Comparison of ENCODE assay signal across 9 mouse cellular contexts in the genomic region with DNA sequence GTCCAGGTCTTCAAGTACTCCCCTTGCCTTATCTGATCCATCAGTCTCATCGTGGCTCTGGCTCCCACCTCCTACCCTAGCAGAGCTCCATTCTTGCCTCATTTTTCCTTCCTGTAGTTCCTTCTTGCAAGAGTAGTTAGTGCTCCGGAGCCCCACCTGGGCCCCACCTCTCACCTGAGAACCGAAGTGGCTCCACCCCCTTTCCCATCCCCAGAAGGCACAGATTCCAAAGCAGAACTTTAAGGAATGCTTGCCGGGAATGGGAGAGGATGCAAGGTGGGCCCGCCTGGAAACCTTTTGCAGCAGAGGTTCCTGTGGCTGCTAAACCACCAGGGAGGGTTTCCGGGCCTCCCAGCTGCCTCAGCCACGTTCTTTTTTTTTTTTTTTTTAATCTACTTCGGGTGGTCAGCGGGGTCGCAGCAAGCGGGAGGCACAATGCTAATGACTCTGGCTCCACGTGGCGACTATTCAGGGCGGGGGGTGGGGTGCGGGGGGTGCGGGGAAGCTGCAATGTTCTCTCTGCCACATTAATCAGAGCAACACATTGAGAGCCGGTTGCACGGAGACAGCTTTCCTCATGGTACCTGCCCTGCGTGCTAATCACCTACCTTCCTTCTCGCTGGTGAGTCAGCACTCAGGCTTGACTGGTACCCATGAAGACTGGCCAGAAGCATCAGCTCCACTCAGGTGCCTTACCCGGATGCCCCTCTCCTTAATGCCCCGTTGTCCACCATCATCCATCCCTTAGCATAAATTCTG. TPM values are rescaled to one million over a fixed set of nuclear protein-coding genes. Genes with fewer than 3 reads are reported as not detected.
DNase-seq lines count a peak whose midpoint lies in the region; ATAC-seq and TF ChIP-seq lines count a peak whose summit lies in the region.
"Had no signal": no experiment of that assay in that cellular context is flagged by ENCODE, and none has a peak within 500 bp of the region (broad histone marks: within the 10 kb centered on the region; RNA-seq: fewer than 3 reads in every experiment).

No protein-coding gene starts in this region.

- H3K27ac ChIP-seq in heart, embryonic 15.5 days, result no peak overlapping the region
- peak overlapping the region; percentile 90 for H3K27ac ChIP-seq in midbrain, embryonic 14.5 days (replicated peaks; ENCODE audit: low read depth, low read length)

- H3K27me3 ChIP-seq in heart, embryonic 15.5 days, result no peaks in the 10 kb centered on the region
- no peaks in the 10 kb centered on the region for H3K27me3 ChIP-seq in G1E (ENCODE audit: insufficient read depth, low read length)
- no peaks in the 10 kb centered on the region for H3K27me3 ChIP-seq in midbrain, embryonic 14.5 days (ENCODE audit: control insufficient read depth, insufficient read depth, low read length)
- H3K27me3 ChIP-seq: CH12.LX had no signal

- TF ChIP-seq CTCF in G1E (IDR thresholded peaks at IDR 0.05; ENCODE audit: low read depth, low read length), result no peak

- H3K9ac ChIP-seq in heart, embryonic 15.5 days, result no peak overlapping the region
- H3K9ac ChIP-seq in midbrain, embryonic 14.5 days (replicated peaks; ENCODE audit: low read length), result no peak overlapping the region

- no peaks in the 10 kb centered on the region for H3K36me3 ChIP-seq in heart, embryonic 15.5 days
- H3K36me3 ChIP-seq in G1E (replicated peaks), result no peaks in the 10 kb centered on the region
- H3K36me3 ChIP-seq in midbrain, embryonic 14.5 days (ENCODE audit: control insufficient read depth, insufficient read depth, low read length), result no peaks in the 10 kb centered on the region

- intact Hi-C loops in heart, postnatal 10 days (cut with DNase I), result no loop called here

- no peak for DNase-seq in heart, postnatal 10 days
- no peak for DNase-seq in G1E (ENCODE audit: low spot score)
- peak; percentile 58 for DNase-seq in midbrain, embryonic 14.5 days
- no peak for DNase-seq in right cerebral cortex, postnatal 4 days
- DNase-seq in cerebellum, adult 9-11 months, result no peak

- H3K4me3 ChIP-seq in heart, embryonic 15.5 days, result no peak overlapping the region
- 0 out of 2 replicates have a peak overlapping the region, but pooled peaks have one; percentile 7 for H3K4me3 ChIP-seq in G1E (ENCODE audit: low read depth, low read length)
- H3K4me3 ChIP-seq in midbrain, embryonic 14.5 days (replicated peaks; ENCODE audit: low read depth, low read length), result no peak overlapping the region

- peaks cover 21% of the 10 kb centered on the region for H3K4me1 ChIP-seq in heart, embryonic 15.5 days (replicated peaks)
- peaks cover 83% of the 10 kb centered on the region for H3K4me1 ChIP-seq in G1E (ENCODE audit: insufficient read depth, low read depth, low read length)
- peaks cover 29% of the 10 kb centered on the region for H3K4me1 ChIP-seq in midbrain, embryonic 14.5 days (ENCODE audit: control insufficient read depth, insufficient read depth, low read length)

- ATAC-seq in heart, embryonic 15.5 days (replicated peaks; ENCODE audit: insufficient number of reproducible peaks, insufficient read depth, low FRiP score, low read depth), result no peak
- no peak for ATAC-seq in G1E (ENCODE audit: extremely low read depth, insufficient number of reproducible peaks, low FRiP score, poor library complexity, severe bottlenecking)
- 0 out of 2 replicates have a peak, but pooled peaks have one; percentile 12 for ATAC-seq in granulocyte monocyte progenitor cell, adult 5-6 weeks (replicated peaks; ENCODE audit: poor library complexity, severe bottlenecking)
- 0 out of 2 replicates have a peak, but pooled peaks have one; percentile 22 for ATAC-seq in midbrain, embryonic 14.5 days (ENCODE audit: low FRiP score, low TSS enrichment)
- ATAC-seq in inflammation-experienced regulatory T-cells, adult 6 months, result no peak

- H3K9me3 ChIP-seq in heart, embryonic 15.5 days (replicated peaks), result no peaks in the 10 kb centered on the region
- H3K9me3 ChIP-seq in G1E (replicated peaks), result no peaks in the 10 kb centered on the region
- H3K9me3 ChIP-seq in midbrain, embryonic 14.5 days (ENCODE audit: control insufficient read depth, low read length), result no peaks in the 10 kb centered on the region

- peak overlapping the region; percentile 36 for H3K4me2 ChIP-seq in heart, embryonic 15.5 days
- peak overlapping the region; percentile 0 for H3K4me2 ChIP-seq in midbrain, embryonic 14.5 days (ENCODE audit: low read length)

- WGBS in heart, embryonic 15.5 days, result 10% methylated on average over 22 of the region's 22 CpGs
- 9% methylated on average over 22 of the region's 22 CpGs for WGBS in midbrain, embryonic 14.5 days

RNA-seq across cellular contexts. Expression of gene Irf2bpl, which starts 27.9 kb away (rescaled TPM):
- 40.1 and 41.7 TPM in 2 replicates for polyA plus RNA-seq in heart, embryonic 15.5 days (2015; fragmentation: Nextera tagmentation; extraction: Ambion mirVana)
- 10 to 100 TPM; 60.3 to 67.5 TPM for total RNA-seq in heart, postnatal 10 days (2021)
- total RNA-seq in G1E (2014; fragmentation: Nextera tagmentation), result 8.4 and 10.0 TPM in 2 replicates
- total RNA-seq in G1E (2017), result 8.5 and 11.0 TPM in 2 replicates
- polyA plus RNA-seq in G1E (2012), result 18.8 and 23.1 TPM in 2 replicates
- total RNA-seq in granulocyte monocyte progenitor cell, adult 5-6 weeks (2014; fragmentation: Nextera tagmentation), result 1.2 and 1.8 TPM in 2 replicates
- total RNA-seq in granulocyte monocyte progenitor cell, adult 5-6 weeks (2017), result 0.15 and 0.78 TPM in 2 replicates
- 71.6 and 80.2 TPM in 2 replicates for polyA plus RNA-seq in midbrain, embryonic 14.5 days (2014; fragmentation: Nextera tagmentation; extraction: Ambion mirVana)
- polyA plus RNA-seq in inflammation-experienced regulatory T-cells, adult 6 months (2017; shearing (Covaris generic)), result 10 to 100 TPM in 1 of 3 experiments, 1 to 10 TPM in 2; 8.0 to 14.6 (median 9.4) TPM

RNA-seq across cellular contexts. Expression of gene Cipc, which starts 34.3 kb away (rescaled TPM):
- polyA plus RNA-seq in heart, embryonic 15.5 days (2015; fragmentation: Nextera tagmentation; extraction: Ambion mirVana), result 18.7 and 23.4 TPM in 2 replicates
- total RNA-seq in heart, postnatal 10 days (2021), result 10 to 100 TPM; 36.5 to 45.1 TPM
- total RNA-seq in G1E (2014; fragmentation: Nextera tagmentation), result 89.5 and 104 TPM in 2 replicates
- total RNA-seq in G1E (2017), result 70.0 and 75.9 TPM in 2 replicates
- 35.5 and 42.7 TPM in 2 replicates for polyA plus RNA-seq in G1E (2012)
- 23.5 and 32.3 TPM in 2 replicates for total RNA-seq in granulocyte monocyte progenitor cell, adult 5-6 weeks (2014; fragmentation: Nextera tagmentation)
- total RNA-seq in granulocyte monocyte progenitor cell, adult 5-6 weeks (2017), result 18.5 and 19.9 TPM in 2 replicates
- 42.5 and 61.0 TPM in 2 replicates for polyA plus RNA-seq in midbrain, embryonic 14.5 days (2014; fragmentation: Nextera tagmentation; extraction: Ambion mirVana)
- polyA plus RNA-seq in inflammation-experienced regulatory T-cells, adult 6 months (2017; shearing (Covaris generic)), result 10 to 100 TPM; 20.2 to 29.2 (median 28.3) TPM

Comparison
In these comparisons a context has a peak if more than half of its experiments do, and no peak if none do; other contexts are left out.
1. ATAC-seq: peak in granulocyte monocyte progenitor cell, adult 5-6 weeks (single experiment) and midbrain, embryonic 14.5 days (single experiment); none in heart, embryonic 15.5 days (single experiment), G1E (single experiment) and inflammation-experienced regulatory T-cells, adult 6 months (single experiment).